Mouse (Mus musculus): ENCODE data around the gene Ckap2.
"Not testable (repeated sequence)": the region's sequence is repeated elsewhere in the genome, so short reads cannot be mapped to it uniquely, and the experiment has no call there.

Gene Ckap2

GRCm38 (mm10) chr8:22148367-22148740 lies 37.3 kb downstream of the Ckap2 start:
- no peak for DNase-seq (ENCODE audit: low spot score)

GRCm38 (mm10) chr8:22147706-22148366 lies 37.8 kb downstream of the Ckap2 start:
- DNase-seq (ENCODE audit: low spot score), result no peak

GRCm38 (mm10) chr8:22145831-22146230 lies 39.8 kb downstream of the Ckap2 start:
- no peak for DNase-seq (ENCODE audit: low spot score)

- no peak for DNase-seq (ENCODE audit: low spot score)
These were observed 41.7 kb downstream of the Ckap2 start for GRCm38 (mm10) chr8:22143764-22144491.

- no peak for DNase-seq (ENCODE audit: low spot score)
These were observed 43.0 kb downstream of the Ckap2 start for GRCm38 (mm10) chr8:22142592-22142991.

- DNase-seq (ENCODE audit: low spot score), result no peak
These were observed 43.7 kb downstream of the Ckap2 start for GRCm38 (mm10) chr8:22141836-22142385.

- DNase-seq (ENCODE audit: low spot score), result not testable (repeated sequence)
These were observed 49.2 kb downstream of the Ckap2 start for GRCm38 (mm10) chr8:22136462-22136861.

- no peak for DNase-seq (ENCODE audit: low spot score)
These were observed 50.9 kb downstream of the Ckap2 start for GRCm38 (mm10) chr8:22134750-22135135.

GRCm38 (mm10) chr8:22134078-22134749 lies 51.4 kb downstream of the Ckap2 start:
- DNase-seq (ENCODE audit: low spot score), result no peak

GRCm38 (mm10) chr8:22132062-22132461 lies 53.6 kb downstream of the Ckap2 start:
- DNase-seq (ENCODE audit: low spot score), result peak; percentile 4

GRCm38 (mm10) chr8:22124220-22125152 lies 61.1 kb downstream of the Ckap2 start, which contains the start of gene Nek5:
Gene Nek5, minus strand, starts transcription at chr8:22125053.
- DNase-seq (ENCODE audit: low spot score), result peak; percentile 85

All from embryo, embryonic 10.5 days (tissue).